Mouse (Mus musculus) heart, postnatal 0 days (tissue): Measurements from ENCODE around the gene Nrxn1.

ENCODE experiments used
- CTCF ChIP-seq: IDR thresholded peaks from 2 replicates; pipeline ENCODE4 v1.5.1; 2016; ENCODE audit warnings: antibody characterized with exemption, control low read depth, low read depth
- EP300 ChIP-seq: IDR thresholded peaks from 2 replicates; pipeline ENCODE4 v1.6.1; 2016; ENCODE audit warnings: antibody characterized with exemption, low read depth

DNA sequence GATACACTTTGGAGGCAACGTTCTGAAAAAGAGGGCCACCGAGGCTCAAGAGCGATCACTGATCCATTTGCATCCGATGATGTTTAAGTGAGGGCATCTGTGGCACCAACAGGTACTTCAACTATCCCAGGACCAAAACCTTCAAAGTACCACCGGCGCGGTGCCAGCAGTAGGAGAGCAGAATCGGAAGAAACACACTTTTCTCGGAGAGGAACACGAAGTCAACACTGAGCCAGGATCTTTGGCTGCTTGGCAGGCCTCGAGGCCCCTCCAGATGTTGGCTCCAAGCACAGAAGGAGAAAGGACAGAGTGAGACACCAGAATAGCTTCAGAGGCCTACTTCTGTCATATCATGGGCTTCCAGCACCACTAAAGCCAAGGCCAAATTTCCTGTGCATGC, 3.9 kb downstream of the Nrxn1 start:
- TF ChIP-seq CTCF (no peak), EP300 (no peak)
